Mouse (Mus musculus) G1E (cell line): ENCODE measurements at regions not wholly inside any gene's neighbourhood (a gene's known extent, or its start where the extent isn't known, plus 50 kb on each side); places are given as distances from the start of the nearest gene placed in this dataset.

ENCODE experiments used
- ATAC-seq: 2 replicates; pipeline ENCODE4 v1.8.0; 2016; ENCODE audit warnings: mild to moderate bottlenecking; ENCODE audit not compliant: insufficient number of reproducible peaks, poor library complexity, low FRiP score, severe bottlenecking; ENCODE audit errors: extremely low read depth
- DNase-seq: peaks from one replicate; pipeline ENCODE4 v3.0.0; 2012; ENCODE audit warnings: low spot score
- H3K27me3 ChIP-seq: 2 replicates; pipeline ENCODE4 v1.6.1; 2012; ENCODE audit warnings: mild to moderate bottlenecking, low read length, inconsistent platforms; ENCODE audit not compliant: insufficient read depth
- H3K36me3 ChIP-seq: replicated peaks from 2 replicates; pipeline ENCODE3; 2012; ENCODE audit warnings: mild to moderate bottlenecking, inconsistent platforms
- H3K4me1 ChIP-seq: 2 replicates; pipeline ENCODE4 v1.6.1; 2012; ENCODE audit warnings: low read depth, low read length, inconsistent platforms, mixed read lengths; ENCODE audit not compliant: insufficient read depth
- H3K4me3 ChIP-seq: 2 replicates; pipeline ENCODE4 v1.5.1; 2012; ENCODE audit warnings: low read depth, mild to moderate bottlenecking, inconsistent platforms, low read length, moderate library complexity, mixed read lengths
- H3K9me3 ChIP-seq: replicated peaks from 2 replicates; pipeline ENCODE4 v1.6.1; 2012; ENCODE audit warnings: inconsistent platforms
- CTCF ChIP-seq: IDR thresholded peaks from 2 replicates; pipeline ENCODE4 v1.5.1; 2012; ENCODE audit warnings: low read depth, low read length, inconsistent platforms, mixed read lengths
- GATA1 ChIP-seq: IDR thresholded peaks from 2 replicates; pipeline ENCODE4 v1.6.1; 2012; ENCODE audit warnings: borderline replicate concordance, low read length, inconsistent platforms, mixed read lengths
- GATA2 ChIP-seq: IDR thresholded peaks from 2 replicates; pipeline ENCODE4 v1.6.1; 2012; ENCODE audit warnings: low read depth, low read length, inconsistent platforms, borderline replicate concordance
- POLR2AphosphoS5 ChIP-seq: IDR thresholded peaks from 2 replicates; pipeline ENCODE4 v1.6.1; 2012; ENCODE audit warnings: low read depth, low read length, inconsistent platforms; ENCODE audit not compliant: insufficient replicate concordance
- TAL1 ChIP-seq: conservative IDR thresholded peaks from 2 replicates; pipeline ENCODE4 v1.6.1; 2012; ENCODE audit warnings: low read depth, low read length, inconsistent platforms, mixed read lengths

GRCm38 (mm10) chr10:70336741-70337140, 91.8 kb downstream of the Slc16a9 start:
- ATAC-seq (no peak), DNase-seq (no peak)
- peaks cover 65% of the 10 kb centered on the region for H3K9me3 ChIP-seq
- TF ChIP-seq GATA2 (no peak), TAL1 (no peak), GATA1 (no peak), POLR2AphosphoS5 (no peak), CTCF (no peak)
- no peaks in the 10 kb centered on the region for H3K4me1 ChIP-seq
- H3K36me3 ChIP-seq = no peaks in the 10 kb centered on the region
- no peaks in the 10 kb centered on the region for H3K27me3 ChIP-seq
- no peak overlapping the region for H3K4me3 ChIP-seq

- DNase-seq (no peak), ATAC-seq (no peak)
- Histone ChIP-seq H3K36me3 (no peaks in the 10 kb centered on the region), H3K9me3 (peaks cover 45% of the 10 kb centered on the region), H3K4me1 (no peaks in the 10 kb centered on the region), H3K4me3 (no peak overlapping the region), H3K27me3 (no peaks in the 10 kb centered on the region)
- no peak for TF ChIP-seq CTCF
These were observed 80.9 kb upstream of the Fam13c start for GRCm38 (mm10) chr10:70359421-70359820.

GRCm38 (mm10) chr10:70359834-70360233, 80.4 kb upstream of the Fam13c start:
- Histone ChIP-seq H3K4me3 (no peak overlapping the region), H3K9me3 (peaks cover 46% of the 10 kb centered on the region), H3K36me3 (no peaks in the 10 kb centered on the region), H3K27me3 (no peaks in the 10 kb centered on the region), H3K4me1 (no peaks in the 10 kb centered on the region)
- ATAC-seq (no peak), DNase-seq (no peak)
- TF ChIP-seq GATA1 (no peak), CTCF (no peak), GATA2 (no peak), POLR2AphosphoS5 (no peak), TAL1 (no peak)

GRCm38 (mm10) chr10:70363054-70363453, 77.2 kb upstream of the Fam13c start:
- Histone ChIP-seq H3K36me3 (no peaks in the 10 kb centered on the region), H3K9me3 (peaks cover 59% of the 10 kb centered on the region), H3K4me1 (no peaks in the 10 kb centered on the region), H3K4me3 (no peak overlapping the region), H3K27me3 (no peaks in the 10 kb centered on the region)
- no peak for ATAC-seq
- TF ChIP-seq TAL1 (no peak), POLR2AphosphoS5 (no peak), CTCF (no peak), GATA2 (no peak), GATA1 (no peak)
- DNase-seq = no peak

GRCm38 (mm10) chr10:70364218-70364975, 75.9 kb upstream of the Fam13c start:
- DNase-seq (no peak), ATAC-seq (no peak)
- Histone ChIP-seq H3K4me3 (no peak overlapping the region), H3K4me1 (no peaks in the 10 kb centered on the region), H3K27me3 (no peaks in the 10 kb centered on the region), H3K36me3 (no peaks in the 10 kb centered on the region), H3K9me3 (peaks cover 66% of the 10 kb centered on the region)
- no peak for TF ChIP-seq GATA1
- TF ChIP-seq TAL1 = no peak
- TF ChIP-seq CTCF = no peak
- no peak for TF ChIP-seq GATA2
- TF ChIP-seq POLR2AphosphoS5 = no peak

GRCm38 (mm10) chr10:70364976-70365345, 75.3 kb upstream of the Fam13c start:
- TF ChIP-seq POLR2AphosphoS5 (no peak), GATA1 (no peak), TAL1 (no peak), CTCF (no peak), GATA2 (no peak)
- ATAC-seq (no peak), DNase-seq (no peak)
- Histone ChIP-seq H3K36me3 (no peaks in the 10 kb centered on the region), H3K4me3 (no peak overlapping the region), H3K4me1 (no peaks in the 10 kb centered on the region), H3K27me3 (no peaks in the 10 kb centered on the region), H3K9me3 (peaks cover 64% of the 10 kb centered on the region)

GRCm38 (mm10) chr10:70365504-70365903, 74.8 kb upstream of the Fam13c start:
- Histone ChIP-seq H3K4me1 (no peaks in the 10 kb centered on the region), H3K36me3 (no peaks in the 10 kb centered on the region), H3K27me3 (no peaks in the 10 kb centered on the region), H3K9me3 (peaks cover 65% of the 10 kb centered on the region), H3K4me3 (no peak overlapping the region)
- DNase-seq (no peak), ATAC-seq (no peak)
- TF ChIP-seq POLR2AphosphoS5 (no peak), GATA1 (no peak), GATA2 (no peak), TAL1 (no peak), CTCF (no peak)
